Mouse (Mus musculus): Measurements from ENCODE around the gene Idh3g.

DNA sequence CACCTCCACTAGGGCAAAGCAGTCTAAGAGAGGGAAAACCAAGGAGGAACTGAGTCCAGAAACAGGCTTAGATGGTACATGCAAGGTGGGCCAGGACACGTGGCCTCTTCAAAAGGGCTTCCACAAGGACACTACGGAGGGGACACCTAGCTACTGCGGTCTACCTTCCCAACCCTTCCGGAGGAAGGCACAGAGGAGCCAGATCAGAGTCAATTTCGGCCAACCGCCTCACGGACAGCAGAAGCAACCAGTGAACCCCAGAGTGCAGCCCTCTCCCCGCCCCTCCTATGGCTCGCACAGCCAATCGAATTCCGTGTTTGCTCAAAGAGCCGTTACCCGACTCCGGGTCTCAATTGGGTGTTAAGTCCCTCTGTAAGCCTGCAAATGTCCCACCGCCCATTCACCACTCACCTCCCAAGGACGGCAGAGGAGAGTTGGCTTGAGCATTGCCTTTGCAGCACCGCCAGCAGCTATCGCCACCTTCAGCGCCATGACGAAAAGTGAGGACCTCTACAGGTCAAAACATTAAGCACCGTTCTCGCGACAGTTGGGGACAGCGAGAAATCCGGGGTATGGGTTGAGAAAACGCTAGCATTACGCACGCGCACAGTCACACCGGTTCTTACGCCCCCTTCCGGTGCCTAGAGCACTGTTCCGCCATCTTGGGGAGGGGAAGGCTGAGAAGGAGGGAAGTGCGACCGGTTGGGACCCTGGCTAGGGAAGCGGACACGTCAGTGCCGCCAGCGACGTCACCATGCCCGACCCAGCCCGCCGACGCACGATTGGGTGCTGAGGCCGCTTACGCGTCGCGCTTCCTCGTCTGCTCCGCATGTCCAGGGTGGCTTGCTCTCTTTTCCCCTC, at the start of gene Idh3g, which contains the start of gene Ssr4:
- TF ChIP-seq CTCF (IDR thresholded peaks at IDR 0.05; ENCODE audit: low read depth) (peak; percentile 67), EP300 (optimal IDR thresholded peaks at IDR 0.05) (peak; percentile 96)
